12 mouse cellular contexts compared by ENCODE assay signal in the genomic region with DNA sequence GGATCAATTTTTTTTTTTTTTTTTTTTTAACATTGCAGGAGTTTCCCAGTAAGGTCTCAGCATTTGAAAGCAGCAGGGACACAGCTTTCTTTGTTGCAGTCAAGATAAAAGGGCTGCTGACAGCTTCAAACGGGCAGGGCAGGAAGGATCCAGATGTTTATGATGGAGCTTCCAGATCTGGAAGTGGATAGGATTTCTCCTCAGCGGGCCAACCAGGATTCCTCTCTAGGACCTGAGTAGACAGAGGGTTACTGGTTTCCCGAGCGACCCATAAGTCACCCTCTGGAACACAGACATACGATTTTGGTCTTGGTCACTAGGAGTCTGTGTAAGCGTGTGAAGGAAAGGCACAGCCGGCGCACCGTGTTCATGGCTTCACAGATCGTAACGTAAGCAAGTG.
A peak's percentile ranks its signal among the peaks of the same experiment; 100 is the strongest.
DNase-seq lines count a peak whose midpoint lies in the region; ATAC-seq and TF ChIP-seq lines count a peak whose summit lies in the region.
"Had no signal": no experiment of that assay in that cellular context is flagged by ENCODE, and none has a peak within 500 bp of the region (broad histone marks: within the 10 kb centered on the region; RNA-seq: fewer than 3 reads in every experiment).

No protein-coding gene starts in this region.

- H3K4me2 ChIP-seq in lung, embryonic 14.5 days: peak overlapping the region; percentile 39
- peak overlapping the region; percentile 24 for H3K4me2 ChIP-seq in embryonic facial prominence, embryonic 14.5 days (ENCODE audit: low read depth, low read length)
- H3K4me2 ChIP-seq in intestine, embryonic 16.5 days (ENCODE audit: low read depth, low read length): no peak overlapping the region
- H3K4me2 ChIP-seq: heart, embryonic 11.5 days had no signal

- H3K36me3 ChIP-seq in lung, embryonic 14.5 days (ENCODE audit: insufficient read depth): no peaks in the 10 kb centered on the region
- H3K36me3 ChIP-seq in embryonic facial prominence, embryonic 14.5 days (ENCODE audit: control insufficient read depth, insufficient read depth, low read length): no peaks in the 10 kb centered on the region
- H3K36me3 ChIP-seq in intestine, embryonic 16.5 days (ENCODE audit: control insufficient read depth, insufficient read depth, low read length): no peaks in the 10 kb centered on the region
- H3K36me3 ChIP-seq: forebrain, embryonic 10.5 days had no signal

- no peaks in the 10 kb centered on the region; the same call in 1 of the 2 replicates for H3K4me1 ChIP-seq in lung, embryonic 14.5 days (ENCODE audit: insufficient read depth)
- peaks cover 5% of the 10 kb centered on the region; the same call in 1 of the 2 replicates for H3K4me1 ChIP-seq in lung, adult 2 months (ENCODE audit: control insufficient read depth, insufficient read depth, low read length)
- no peaks in the 10 kb centered on the region for H3K4me1 ChIP-seq in embryonic facial prominence, embryonic 14.5 days (ENCODE audit: control insufficient read depth, insufficient read depth, low read length)
- H3K4me1 ChIP-seq in intestine, embryonic 16.5 days (ENCODE audit: control insufficient read depth, insufficient read depth, low read length): peaks cover 6% of the 10 kb centered on the region; the same call in 1 of the 2 replicates

- H3K9ac ChIP-seq in lung, embryonic 14.5 days: no peak overlapping the region
- H3K9ac ChIP-seq in embryonic facial prominence, embryonic 14.5 days (ENCODE audit: low read depth, low read length): no peak overlapping the region
- H3K9ac ChIP-seq in intestine, embryonic 16.5 days (ENCODE audit: low read depth, low read length): no peak overlapping the region

- H3K27me3 ChIP-seq in lung, embryonic 14.5 days (ENCODE audit: insufficient read depth, low read length): no peaks in the 10 kb centered on the region
- no peaks in the 10 kb centered on the region for H3K27me3 ChIP-seq in embryonic facial prominence, embryonic 14.5 days (replicated peaks; ENCODE audit: control insufficient read depth, insufficient read depth, low read length)
- no peaks in the 10 kb centered on the region for H3K27me3 ChIP-seq in intestine, embryonic 16.5 days (replicated peaks; ENCODE audit: control insufficient read depth, insufficient read depth, low read length)

- 30% methylated on average over 11 of the region's 11 CpGs for WGBS in lung, embryonic 14.5 days
- WGBS in lung, adult 2 months: 29% methylated on average over 11 of the region's 11 CpGs
- WGBS in embryonic facial prominence, embryonic 14.5 days: 43% methylated on average over 11 of the region's 11 CpGs
- WGBS in intestine, embryonic 16.5 days: 47% methylated on average over 11 of the region's 11 CpGs

- DNase-seq in lung, embryonic 14.5 days: peak; percentile 57
- no peak for DNase-seq in lung, adult 2 months
- DNase-seq in embryonic facial prominence, embryonic 14.5 days (ENCODE audit: low spot score): peak; percentile 29
- DNase-seq in lung, postnatal 36 days: peak; percentile 41
- DNase-seq in gastrocnemius, adult 8-10 months (ENCODE audit: low spot score in 2 of 2): no peak
- no peak for DNase-seq in right cerebral cortex, postnatal 25 days
- DNase-seq: cerebellum, adult 11 months; gastrocnemius, postnatal 14 days had no signal

- ATAC-seq in lung, embryonic 14.5 days (ENCODE audit: insufficient read depth): peak; percentile 50; the same call in 1 of the 2 replicates
- ATAC-seq in embryonic facial prominence, embryonic 14.5 days (ENCODE audit: low read depth): no peak
- no peak for ATAC-seq in intestine, embryonic 16.5 days

- no peak for TF ChIP-seq POLR2A in lung, adult 2 months (IDR thresholded peaks at IDR 0.05; ENCODE audit: borderline replicate concordance, extremely low read depth, low read depth, low read length)

- H3K9me3 ChIP-seq in lung, embryonic 14.5 days (ENCODE audit: low read depth, low read length): no peaks in the 10 kb centered on the region
- H3K9me3 ChIP-seq in embryonic facial prominence, embryonic 14.5 days (ENCODE audit: control insufficient read depth, low read length): no peaks in the 10 kb centered on the region
- H3K9me3 ChIP-seq in intestine, embryonic 16.5 days (ENCODE audit: control insufficient read depth, low read length): no peaks in the 10 kb centered on the region
- H3K9me3 ChIP-seq: forebrain, embryonic 10.5 days had no signal

- no peak overlapping the region for H3K27ac ChIP-seq in lung, embryonic 14.5 days (ENCODE audit: low read depth)
- H3K27ac ChIP-seq in embryonic facial prominence, embryonic 14.5 days (replicated peaks; ENCODE audit: low read depth, low read length): no peak overlapping the region
- peak overlapping the region; percentile 23; the same call in 1 of the 2 replicates for H3K27ac ChIP-seq in intestine, embryonic 16.5 days (ENCODE audit: low read length)
- H3K27ac ChIP-seq: forebrain, embryonic 10.5 days; macrophage had no signal

- TF ChIP-seq CTCF in lung, embryonic 14.5 days (IDR thresholded peaks at IDR 0.05; ENCODE audit: low read depth): no peak
- no peak for TF ChIP-seq CTCF in lung, adult 2 months (IDR thresholded peaks at IDR 0.05; ENCODE audit: insufficient read depth, low read length)

- H3K4me3 ChIP-seq in lung, embryonic 14.5 days (ENCODE audit: low read depth, low read length): no peak overlapping the region
- no peak overlapping the region for H3K4me3 ChIP-seq in lung, adult 2 months (replicated peaks; ENCODE audit: extremely low read depth, low read depth, low read length)
- H3K4me3 ChIP-seq in embryonic facial prominence, embryonic 14.5 days (ENCODE audit: low read depth, low read length): no peak overlapping the region
- no peak overlapping the region for H3K4me3 ChIP-seq in intestine, embryonic 16.5 days (ENCODE audit: low read length)
- H3K4me3 ChIP-seq: forebrain, embryonic 10.5 days had no signal

Comparison
In these comparisons a context has a peak if more than half of its experiments do, and no peak if none do; other contexts are left out.
1. DNase-seq: peak in lung, embryonic 14.5 days (single experiment), embryonic facial prominence, embryonic 14.5 days (single experiment) and lung, postnatal 36 days (single experiment); none in lung, adult 2 months (single experiment), gastrocnemius, adult 8-10 months (0 of 2) and right cerebral cortex, postnatal 25 days (single experiment).